Mouse (Mus musculus) bone marrow macrophage, adult 2 months (primary cell): Measurements from ENCODE around the gene Chst15.

ENCODE experiments used
- CTCF ChIP-seq: IDR thresholded peaks from 2 replicates; pipeline ENCODE4 v1.5.1; 2012; ENCODE audit warnings: low read depth, mild to moderate bottlenecking, low read length, moderate library complexity
- POLR2A ChIP-seq: IDR thresholded peaks from 2 replicates; pipeline ENCODE4 v1.6.1; 2012; ENCODE audit warnings: mild to moderate bottlenecking, low read depth, low read length, borderline replicate concordance

DNA sequence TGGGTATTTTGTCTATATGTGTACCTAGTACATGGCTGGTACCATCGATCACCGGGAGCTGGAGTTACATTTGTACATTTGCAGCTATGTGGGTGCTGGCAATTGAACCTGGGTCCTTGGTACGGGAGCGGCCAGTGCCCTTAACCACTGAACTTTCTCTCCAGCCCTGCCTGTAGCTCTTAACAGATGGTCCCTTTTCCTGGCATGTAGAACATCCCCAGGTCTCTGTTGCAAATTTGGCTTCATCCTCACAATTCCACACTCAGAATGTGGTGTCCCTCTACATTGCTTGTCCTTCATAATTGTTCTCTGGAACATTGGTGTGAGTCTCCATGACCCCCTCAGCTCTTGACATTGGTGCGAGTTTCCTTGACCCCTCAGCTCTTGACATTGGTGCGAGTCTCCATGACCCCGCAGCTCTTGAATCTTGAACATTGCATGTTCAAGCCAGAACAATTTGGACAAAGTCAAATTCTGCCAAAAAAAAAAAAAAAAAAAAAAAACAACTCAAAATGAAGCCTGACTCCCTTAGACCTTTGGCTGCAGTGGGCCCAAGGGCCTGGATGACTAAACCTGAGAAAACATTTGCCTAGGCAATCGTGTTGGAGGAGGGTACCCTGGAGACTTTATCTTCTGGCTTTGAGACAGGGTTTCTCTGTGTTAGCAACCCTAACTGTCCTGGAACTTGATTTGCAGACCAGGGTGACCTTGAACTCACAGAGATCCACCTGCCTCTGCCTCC is 10.2 kb downstream of the Chst15 start:
- TF ChIP-seq CTCF (no peak), POLR2A (no peak)
